Mouse (Mus musculus) limb, embryonic 14.5 days (tissue): ENCODE results near the gene Armh4. TPM values are rescaled to one million over a fixed set of nuclear protein-coding genes. Genes with fewer than 3 reads are reported as not detected.

Source experiments
- ATAC-seq: fragments of 200-750 bp; cut with Nextera tagmentation; 2 replicates; pipeline ENCODE4 v1.8.0; 2017; ENCODE audit warnings: low read depth, moderate number of reproducible peaks, moderate TSS enrichment; ENCODE audit not compliant: low FRiP score
- DNase-seq: peaks from one replicate; pipeline ENCODE4 v3.0.0-alpha.2; 2015; ENCODE audit warnings: low spot score
- H3K27ac ChIP-seq: fragments of 300-500 bp; sonication (generic); replicated peaks from 2 replicates; pipeline ENCODE4 v1.5.1; 2014; ENCODE audit warnings: low read depth, mild to moderate bottlenecking, low read length, moderate library complexity, mixed read lengths
- H3K27me3 ChIP-seq: fragments of 300-500 bp; sonication (generic); 2 replicates; pipeline ENCODE4 v1.6.1; 2014; ENCODE audit warnings: low read length, mixed read lengths; ENCODE audit not compliant: control insufficient read depth, insufficient read depth
- H3K36me3 ChIP-seq: fragments of 300-500 bp; sonication (generic); 2 replicates; pipeline ENCODE4 v1.6.1; 2014; ENCODE audit warnings: mild to moderate bottlenecking, low read length, moderate library complexity, mixed read lengths; ENCODE audit not compliant: control insufficient read depth, insufficient read depth
- H3K4me1 ChIP-seq: fragments of 300-500 bp; sonication (generic); 2 replicates; pipeline ENCODE4 v1.6.1; 2014; ENCODE audit warnings: antibody characterized with exemption, low read length, mixed read lengths; ENCODE audit not compliant: control insufficient read depth, insufficient read depth
- H3K4me2 ChIP-seq: fragments of 300-500 bp; sonication (generic); replicated peaks from 2 replicates; pipeline ENCODE4 v1.6.1; 2014; ENCODE audit warnings: low read depth, mild to moderate bottlenecking, low read length, moderate library complexity; ENCODE audit not compliant: severe bottlenecking
- H3K4me3 ChIP-seq: fragments of 300-500 bp; sonication (generic); replicated peaks from 2 replicates; pipeline ENCODE4 v1.5.1; 2014; ENCODE audit warnings: low read length
- H3K9ac ChIP-seq: fragments of 300-500 bp; sonication (generic); 2 replicates; pipeline ENCODE4 v1.6.1; 2014; ENCODE audit warnings: mild to moderate bottlenecking, low read depth, low read length, moderate library complexity; ENCODE audit not compliant: severe bottlenecking
- H3K9me3 ChIP-seq: fragments of 300-500 bp; sonication (generic); 2 replicates; pipeline ENCODE4 v1.6.1; 2016; ENCODE audit warnings: low read length; ENCODE audit not compliant: control insufficient read depth
- POLR2A ChIP-seq: fragments of 200-500 bp; IDR thresholded peaks from 2 replicates; pipeline ENCODE4 v1.8.0; 2012; ENCODE audit warnings: inconsistent platforms, mild to moderate bottlenecking, moderate library complexity, borderline replicate concordance; ENCODE audit not compliant: insufficient read depth, insufficient read length; ENCODE audit errors: extremely low read depth
- WGBS: fragments of 180-500 bp; shearing (Covaris S2); extraction: QIAGEN DNeasy Blood & Tissue Kit; methylation state at CpG from one replicate; pipeline ENCODE4 v1.1.7; 2014; 5-methylcytosine and 5-hydroxymethylcytosine counted together
- polyA plus RNA-seq, 2 experiments: library from polyadenylated mRNA; depleted of rRNA in 1 of 2; stranded (reverse) in 1 of 2; unstranded in 1 of 2; fragments of >200 nt; fragmentation: Nextera tagmentation in 1 of 2; extraction: Ambion mirVana in 1 of 2; gene quantifications; 2 replicates each; pipeline versions ENCODE4 v1.2.1 to v1.2.3; 2012 to 2014

Armh4 gene
- polyA plus RNA-seq, 2 experiments = 12.9 to 16.3 TPM

GRCm38 (mm10) chr14:49676580-49676979, 106.6 kb downstream of the Armh4 start:
- DNase-seq (no peak), ATAC-seq (no peak)
- Histone ChIP-seq H3K9me3 (no peaks in the 10 kb centered on the region), H3K4me1 (0 out of 2 replicates have a peak, but pooled peaks cover 5% of the 10 kb centered on the region), H3K27ac (no peak overlapping the region), H3K9ac (no peak overlapping the region), H3K4me2 (no peak overlapping the region), H3K36me3 (no peaks in the 10 kb centered on the region), H3K27me3 (no peaks in the 10 kb centered on the region), H3K4me3 (no peak overlapping the region)
- 38% methylated on average over 2 of the region's 2 CpGs for WGBS
- TF ChIP-seq POLR2A = no peak

GRCm38 (mm10) chr14:49660444-49660843, 122.7 kb downstream of the Armh4 start:
- H3K4me2 ChIP-seq = no peak overlapping the region
- no peaks in the 10 kb centered on the region for H3K9me3 ChIP-seq
- H3K27me3 ChIP-seq = no peaks in the 10 kb centered on the region
- H3K9ac ChIP-seq = no peak overlapping the region
- no peak overlapping the region for H3K4me3 ChIP-seq
- TF ChIP-seq POLR2A = no peak
- no peak for DNase-seq
- 46% methylated on average over 4 of the region's 4 CpGs for WGBS
- no peaks in the 10 kb centered on the region for H3K4me1 ChIP-seq
- H3K27ac ChIP-seq = no peak overlapping the region
- no peak for ATAC-seq
- no peaks in the 10 kb centered on the region for H3K36me3 ChIP-seq

GRCm38 (mm10) chr14:49649191-49649590, 134.0 kb downstream of the Armh4 start:
- Histone ChIP-seq H3K27ac (no peak overlapping the region), H3K4me3 (no peak overlapping the region), H3K9me3 (no peaks in the 10 kb centered on the region), H3K4me1 (no peaks in the 10 kb centered on the region), H3K9ac (no peak overlapping the region), H3K4me2 (no peak overlapping the region), H3K36me3 (no peaks in the 10 kb centered on the region), H3K27me3 (no peaks in the 10 kb centered on the region)
- DNase-seq = no peak
- WGBS = 73% methylated on average over 1 of the region's 1 CpGs
- no peak for ATAC-seq
- no peak for TF ChIP-seq POLR2A

- no peak for ATAC-seq
- H3K4me3 ChIP-seq = no peak overlapping the region
- no peaks in the 10 kb centered on the region for H3K9me3 ChIP-seq
- no peak for TF ChIP-seq POLR2A
- WGBS = 50% methylated on average over 1 of the region's 1 CpGs
- peak; percentile 8 for DNase-seq
- H3K36me3 ChIP-seq = no peaks in the 10 kb centered on the region
- H3K27me3 ChIP-seq = no peaks in the 10 kb centered on the region
- no peak overlapping the region for H3K27ac ChIP-seq
- no peak overlapping the region for H3K4me2 ChIP-seq
- H3K9ac ChIP-seq = no peak overlapping the region
- no peaks in the 10 kb centered on the region for H3K4me1 ChIP-seq
Measured at GRCm38 (mm10) chr14:49637422-49637821, 145.8 kb downstream of the Armh4 start.

- Histone ChIP-seq H3K36me3 (no peaks in the 10 kb centered on the region), H3K27me3 (no peaks in the 10 kb centered on the region), H3K9me3 (no peaks in the 10 kb centered on the region), H3K4me2 (no peak overlapping the region), H3K4me3 (no peak overlapping the region), H3K9ac (no peak overlapping the region), H3K4me1 (no peaks in the 10 kb centered on the region), H3K27ac (no peak overlapping the region)
- ATAC-seq (no peak), DNase-seq (no peak)
- no peak for TF ChIP-seq POLR2A
- 80% methylated on average over 4 of the region's 4 CpGs for WGBS
Measured at GRCm38 (mm10) chr14:49626055-49626454, 157.1 kb downstream of the Armh4 start.

Other genes starting within 250 kb of the Armh4 start
- not detected in 2 replicates for gene Olfr722, start 118.6 kb upstream of the Armh4 start, polyA plus RNA-seq (2012; rRNA removed)
- gene Olfr722, start 118.6 kb upstream of the Armh4 start, polyA plus RNA-seq (2014; fragmentation: Nextera tagmentation; extraction: Ambion mirVana) = not detected in 2 replicates
- gene Olfr723, start 148.4 kb upstream of the Armh4 start, polyA plus RNA-seq (2012; rRNA removed) = not detected in 2 replicates
- not detected in 2 replicates for gene Olfr723, start 148.4 kb upstream of the Armh4 start, polyA plus RNA-seq (2014; fragmentation: Nextera tagmentation; extraction: Ambion mirVana)
- gene Olfr724, start 179.9 kb upstream of the Armh4 start, polyA plus RNA-seq (2012; rRNA removed) = not detected in 2 replicates
- not detected in 2 replicates for gene Olfr724, start 179.9 kb upstream of the Armh4 start, polyA plus RNA-seq (2014; fragmentation: Nextera tagmentation; extraction: Ambion mirVana)